Mouse (Mus musculus) ES-E14 (cell line): ENCODE data around the gene Morc3. TPM values are rescaled to one million over a fixed set of nuclear protein-coding genes. Genes with fewer than 3 reads are reported as not detected.

ENCODE experiments used
- DNase-seq: peaks from one replicate; pipeline ENCODE4 v3.0.0-alpha.2; 2013; ENCODE audit warnings: low read depth, low spot score
- H3K27ac ChIP-seq: 2 replicates; pipeline ENCODE4 v1.5.1; 2012; ENCODE audit warnings: low read depth, mild to moderate bottlenecking, low read length, moderate library complexity, mixed read lengths; ENCODE audit not compliant: poor library complexity, insufficient read depth, severe bottlenecking
- H3K36me3 ChIP-seq: 2 replicates; pipeline ENCODE4 v1.6.1; 2012; ENCODE audit warnings: mild to moderate bottlenecking, low read length, moderate library complexity, mixed read lengths; ENCODE audit not compliant: control insufficient read depth, poor library complexity, insufficient read depth, severe bottlenecking
- H3K4me1 ChIP-seq, 2 experiments: fragments of 150-350 bp in 1 of 2; sonication (generic) in 1 of 2; 2 replicates each; pipeline ENCODE4 v1.6.1; 2012; ENCODE audit warnings: low read length in 2 of 2, mild to moderate bottlenecking in 1 of 2, mixed read lengths in 1 of 2; ENCODE audit not compliant: control insufficient read depth in 2 of 2, insufficient read depth in 2 of 2, poor library complexity in 1 of 2
- H3K4me3 ChIP-seq, 2 experiments: fragments of 150-350 bp in 1 of 2; sonication (generic) in 1 of 2; 2 replicates each; pipeline ENCODE4 v1.5.1; 2012; ENCODE audit warnings: low read length in 2 of 2, low read depth in 1 of 2, mild to moderate bottlenecking in 1 of 2, mixed read lengths in 1 of 2; ENCODE audit not compliant: insufficient read depth in 1 of 2, poor library complexity in 1 of 2, severe bottlenecking in 1 of 2
- H3K9ac ChIP-seq: 2 replicates; pipeline ENCODE4 v1.6.1; 2012; ENCODE audit warnings: low read depth, mild to moderate bottlenecking, low read length, mixed read lengths; ENCODE audit not compliant: poor library complexity, insufficient read depth, severe bottlenecking
- H3K9me3 ChIP-seq: fragments of 150-350 bp; sonication (generic); 2 replicates; pipeline ENCODE4 v1.6.1; 2012; ENCODE audit warnings: low read depth, mild to moderate bottlenecking, low read length; ENCODE audit not compliant: control insufficient read depth, insufficient read depth
- CHD2 ChIP-seq: IDR thresholded peaks from 2 replicates; pipeline ENCODE4 v1.6.1; 2014; ENCODE audit warnings: mild to moderate bottlenecking, low read depth, low read length, inconsistent platforms
- HCFC1 ChIP-seq: IDR thresholded peaks from 2 replicates; pipeline ENCODE4 v1.6.1; 2012; ENCODE audit warnings: low read length, inconsistent platforms, borderline replicate concordance; ENCODE audit not compliant: insufficient read depth
- MAFK ChIP-seq: IDR thresholded peaks from 2 replicates; pipeline ENCODE4 v1.6.1; 2014; ENCODE audit warnings: mild to moderate bottlenecking, low read depth, low read length, inconsistent platforms; ENCODE audit not compliant: insufficient read depth
- ZC3H11A ChIP-seq: IDR thresholded peaks from 2 replicates; pipeline ENCODE4 v1.6.1; 2012; ENCODE audit warnings: low read depth, mild to moderate bottlenecking, inconsistent platforms, low read length, borderline replicate concordance
- ZNF384 ChIP-seq: IDR thresholded peaks from 2 replicates; pipeline ENCODE4 v1.6.1; 2012; ENCODE audit warnings: low read depth, low read length, inconsistent platforms
- in situ Hi-C, 2 experiments: fragments of 600-800 bp; cut with MboI; formaldehyde crosslinking; loops; one replicate each; pipeline ENCODE4 v1.15.1; 2025; ENCODE audit warnings: low sequenced_read_pairs in 2 of 2, inconsistent platforms in 1 of 2; ENCODE audit not compliant: unreplicated experiment in 2 of 2
- total RNA-seq: library from RNA; depleted of rRNA; stranded (reverse); fragments of 300-350 nt; gene quantifications from 2 replicates; pipeline ENCODE4 v1.2.3, GENCODE M21; 2012

Morc3 gene
- total RNA-seq, 1 experiment: 90.3 TPM

DNA sequence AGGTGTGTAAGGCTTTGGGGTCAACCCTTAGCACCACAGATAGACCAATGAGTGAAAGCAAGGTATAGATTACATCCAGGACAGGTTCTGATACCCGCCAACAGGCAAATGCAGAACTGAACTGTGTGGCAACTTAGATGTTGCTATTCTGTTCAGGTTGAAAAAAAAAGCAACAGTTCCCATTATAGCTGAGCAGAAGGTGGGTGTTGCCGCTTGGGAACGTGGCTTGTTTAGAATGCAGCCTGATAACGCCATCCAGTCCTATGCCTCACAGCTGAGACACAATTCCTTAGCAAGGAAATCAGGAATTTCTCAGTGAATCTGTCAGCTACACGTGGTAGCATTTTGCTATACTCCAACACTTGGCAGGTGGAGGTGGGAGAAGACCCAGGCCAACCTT is 61.4 kb downstream of the Morc3 start:
- H3K27ac ChIP-seq: no peak overlapping the region
- TF ChIP-seq MAFK: no peak
- TF ChIP-seq CHD2: no peak
- no peak for TF ChIP-seq ZNF384
- in situ Hi-C loops: no loop called here
- peaks cover 0 to 9% of the 10 kb centered on the region in 2 experiments; a peak in 2 of 4 replicates for H3K4me1 ChIP-seq
- H3K9me3 ChIP-seq: no peaks in the 10 kb centered on the region
- peaks cover 59% of the 10 kb centered on the region for H3K36me3 ChIP-seq
- DNase-seq: no peak
- no peak overlapping the region for H3K9ac ChIP-seq
- H3K4me3 ChIP-seq: no peak overlapping the region

DNA sequence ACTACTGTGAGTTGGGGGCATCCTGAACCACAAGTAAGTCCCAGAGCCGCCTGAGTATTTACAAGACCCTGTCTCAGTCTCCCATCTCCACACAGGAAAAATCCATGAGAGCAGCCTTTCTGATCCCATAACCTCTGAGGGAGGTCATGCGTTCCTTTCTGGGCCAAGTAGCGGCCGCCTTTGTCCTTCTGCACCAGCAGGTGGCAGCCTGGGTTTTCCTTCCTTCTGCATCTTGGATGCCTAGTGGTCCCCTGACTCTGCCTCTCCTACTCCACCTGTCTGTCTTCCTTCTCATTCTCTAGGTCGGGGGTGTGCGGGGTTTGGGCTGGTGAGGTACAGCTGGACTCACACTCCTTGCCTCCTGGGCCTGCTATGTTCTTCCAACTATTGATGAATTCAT is 71.1 kb downstream of the Morc3 start:
- in situ Hi-C loops: no loop called here
- TF ChIP-seq ZNF384 (no peak), MAFK (no peak), HCFC1 (no peak), ZC3H11A (no peak), CHD2 (no peak)
- H3K27ac ChIP-seq: no peak overlapping the region
- peak overlapping the region; percentile 40; the same call in 1 of the 2 replicates for H3K9ac ChIP-seq
- no peaks in the 10 kb centered on the region for H3K9me3 ChIP-seq
- H3K4me1 ChIP-seq: peaks cover 4 to 7% of the 10 kb centered on the region in 2 experiments; a peak in 3 of 4 replicates
- H3K4me3 ChIP-seq: no peak overlapping the region
- H3K36me3 ChIP-seq: peaks cover 38% of the 10 kb centered on the region
- DNase-seq: no peak

DNA sequence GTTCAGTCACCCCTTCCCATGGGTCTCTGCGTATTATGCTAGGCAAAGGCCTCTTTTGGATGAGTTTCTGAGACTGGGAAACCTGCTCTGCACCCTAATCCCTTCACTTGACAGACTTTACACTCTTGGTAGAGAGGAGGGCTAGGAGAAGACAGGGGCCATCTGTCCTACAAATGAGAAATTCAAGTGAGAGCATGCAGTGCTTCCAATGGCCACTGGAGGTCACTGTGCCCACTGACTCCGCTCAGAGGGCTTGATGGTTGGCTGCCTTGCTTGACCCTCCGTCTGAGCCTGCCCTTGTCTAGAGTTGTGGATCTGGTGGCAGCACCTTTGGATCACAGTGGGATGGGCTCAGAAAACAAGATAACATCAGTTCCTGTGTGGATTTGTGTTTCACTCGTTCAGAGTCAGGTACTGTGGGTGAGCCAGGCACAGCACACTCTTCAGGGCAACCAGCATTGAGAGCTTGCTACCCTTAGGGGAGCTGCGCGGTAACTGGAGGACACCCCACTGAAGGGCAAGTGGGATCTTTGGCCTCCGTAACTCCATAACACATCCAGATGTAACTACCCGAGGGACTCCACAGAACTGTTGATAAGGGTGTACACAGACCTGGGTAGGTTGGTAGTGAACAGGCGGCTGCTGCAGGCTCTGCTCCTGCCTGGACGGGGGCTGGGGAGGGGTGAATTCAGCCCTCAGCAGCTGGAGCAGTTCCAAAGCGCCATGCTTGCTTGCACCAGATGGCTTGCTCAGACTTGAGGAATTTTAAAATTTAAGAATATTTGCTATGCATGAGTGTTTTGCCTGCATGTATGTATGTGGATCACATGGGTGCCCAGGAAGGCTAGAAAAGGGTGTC is 74.5 kb downstream of the Morc3 start:
- peaks cover 21% of the 10 kb centered on the region for H3K36me3 ChIP-seq
- H3K4me3 ChIP-seq: peak overlapping the region; percentile 51 to 54; a peak in 3 of 4 replicates
- peak; percentile 80 for DNase-seq

DNA sequence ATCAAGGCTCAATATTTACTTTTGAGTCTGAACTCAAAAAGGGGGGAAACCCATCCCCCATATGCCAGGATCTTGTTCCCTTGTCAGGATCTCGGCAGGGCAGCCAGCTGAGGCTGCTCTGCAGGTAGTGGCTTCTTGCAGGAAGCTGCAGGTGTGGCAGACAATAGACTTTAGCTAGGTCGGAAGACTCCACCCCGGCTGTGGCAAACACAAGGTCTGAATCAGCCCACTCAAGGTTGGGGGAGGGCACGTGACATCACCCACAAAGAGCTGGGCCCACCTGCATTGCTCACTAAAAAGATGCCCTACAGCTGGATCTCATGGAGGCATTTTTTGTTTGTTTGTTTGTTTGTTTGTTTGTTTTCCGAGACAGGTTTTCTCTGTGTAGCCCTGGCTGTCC is 75.8 kb downstream of the Morc3 start:
- no peak for DNase-seq
- H3K9me3 ChIP-seq: no peaks in the 10 kb centered on the region
- H3K27ac ChIP-seq: peak overlapping the region; percentile 91
- peak overlapping the region; percentile 68; the same call in 1 of the 2 replicates for H3K9ac ChIP-seq
- H3K36me3 ChIP-seq: peaks cover 14% of the 10 kb centered on the region
- in situ Hi-C loops: no loop called here
- H3K4me3 ChIP-seq: peak overlapping the region; percentile 10 to 54; a peak in 1 of 4 replicates
- peaks cover 3 to 17% of the 10 kb centered on the region in 2 experiments; a peak in 3 of 4 replicates for H3K4me1 ChIP-seq
- TF ChIP-seq ZC3H11A: no peak
- no peak for TF ChIP-seq MAFK

More for the DNA sequence above, 74.5 kb downstream of the Morc3 start:
- H3K9me3 ChIP-seq: no peaks in the 10 kb centered on the region
- TF ChIP-seq ZC3H11A (no peak), HCFC1 (no peak), ZNF384 (no peak), CHD2 (no peak), MAFK (no peak)
- H3K27ac ChIP-seq: peak overlapping the region; percentile 91; the same call in 1 of the 2 replicates
- in situ Hi-C loops: no loop called here
- H3K4me1 ChIP-seq: peaks cover 4 to 14% of the 10 kb centered on the region in 2 experiments; a peak in 3 of 4 replicates
- H3K9ac ChIP-seq: peak overlapping the region; percentile 68

DNA sequence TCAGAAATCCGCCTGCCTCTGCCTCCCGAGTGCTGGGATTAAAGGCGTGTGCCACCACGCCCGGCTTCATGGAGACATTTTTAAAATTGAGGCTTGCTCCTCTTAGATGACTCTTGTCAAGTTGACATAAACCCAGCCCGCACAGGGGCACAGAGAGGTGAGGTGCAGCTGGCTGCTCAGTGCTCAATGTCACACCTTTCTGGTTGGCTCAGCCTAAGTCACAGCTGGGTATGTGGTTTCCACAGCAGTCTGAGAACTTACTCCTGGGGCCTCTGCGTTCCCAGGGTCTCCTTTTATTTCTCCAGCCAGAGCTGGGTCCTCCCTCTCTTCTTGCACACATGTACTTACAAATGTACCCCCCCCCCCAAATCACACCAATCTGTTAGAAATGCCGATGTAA is 76.3 kb downstream of the Morc3 start:
- H3K9me3 ChIP-seq: no peaks in the 10 kb centered on the region
- no peak overlapping the region for H3K4me3 ChIP-seq
- in situ Hi-C loops: no loop called here
- H3K9ac ChIP-seq: no peak overlapping the region
- no peak for DNase-seq
- TF ChIP-seq HCFC1: no peak
- H3K4me1 ChIP-seq: peaks cover 2 to 19% of the 10 kb centered on the region in 2 experiments; a peak in 2 of 4 replicates
- peak overlapping the region; percentile 91 for H3K27ac ChIP-seq
- H3K36me3 ChIP-seq: peaks cover 13% of the 10 kb centered on the region
